Mouse (Mus musculus) midbrain, postnatal 0 days (tissue): ENCODE data around the gene Parn. TPM values are rescaled to one million over a fixed set of nuclear protein-coding genes. Genes with fewer than 3 reads are reported as not detected.
A peak's percentile ranks its signal among the peaks of the same experiment; 100 is the strongest.
"Not testable (repeated sequence)": the region's sequence is repeated elsewhere in the genome, so short reads cannot be mapped to it uniquely, and the experiment has no call there.

Source experiments
- ATAC-seq: fragments of 200-750 bp; cut with Nextera tagmentation; 2 replicates; pipeline ENCODE4 v1.8.0; 2017; ENCODE audit warnings: moderate number of reproducible peaks, mild to moderate bottlenecking, moderate TSS enrichment, moderate library complexity; ENCODE audit not compliant: low FRiP score
- DNase-seq: peaks from one replicate; pipeline ENCODE4 v3.0.0-alpha.2; 2015; ENCODE audit warnings: low spot score
- H3K27ac ChIP-seq: fragments of 300-500 bp; sonication (generic); 2 replicates; pipeline ENCODE4 v1.5.1; 2014; ENCODE audit warnings: low read depth, mild to moderate bottlenecking, low read length, mixed read lengths
- H3K27me3 ChIP-seq: fragments of 300-500 bp; sonication (generic); 2 replicates; pipeline ENCODE4 v1.6.1; 2014; ENCODE audit warnings: low read length, control low read depth, mixed read lengths; ENCODE audit not compliant: insufficient read depth
- H3K36me3 ChIP-seq: fragments of 300-500 bp; sonication (generic); 2 replicates; pipeline ENCODE4 v1.6.1; 2014; ENCODE audit warnings: low read length, control low read depth, mixed read lengths; ENCODE audit not compliant: insufficient read depth
- H3K4me1 ChIP-seq: fragments of 300-500 bp; sonication (generic); 2 replicates; pipeline ENCODE4 v1.6.1; 2014; ENCODE audit warnings: mild to moderate bottlenecking, control low read depth, antibody characterized with exemption, low read length, mixed read lengths; ENCODE audit not compliant: insufficient read depth
- H3K4me2 ChIP-seq: fragments of 300-500 bp; sonication (generic); 2 replicates; pipeline ENCODE4 v1.6.1; 2014; ENCODE audit warnings: low read depth, mild to moderate bottlenecking, low read length, mixed read lengths; ENCODE audit not compliant: poor library complexity, severe bottlenecking
- H3K4me3 ChIP-seq: fragments of 300-500 bp; sonication (generic); 2 replicates; pipeline ENCODE4 v1.5.1; 2014; ENCODE audit warnings: low read depth, mild to moderate bottlenecking, low read length, moderate library complexity
- H3K9ac ChIP-seq: fragments of 300-500 bp; sonication (generic); replicated peaks from 2 replicates; pipeline ENCODE4 v1.6.1; 2014; ENCODE audit warnings: mild to moderate bottlenecking, low read length, moderate library complexity, mixed read lengths; ENCODE audit not compliant: poor library complexity, severe bottlenecking
- H3K9me3 ChIP-seq: fragments of 300-500 bp; sonication (generic); 2 replicates; pipeline ENCODE4 v1.6.1; 2016; ENCODE audit warnings: low read length, control low read depth
- CTCF ChIP-seq: IDR thresholded peaks from 2 replicates; pipeline ENCODE4 v1.5.1; 2016; ENCODE audit warnings: antibody characterized with exemption, mild to moderate bottlenecking
- WGBS: fragments of 180-500 bp; shearing (Covaris S2); extraction: QIAGEN DNeasy Blood & Tissue Kit; methylation state at CpG from one replicate; pipeline ENCODE4 v1.1.7; 2014; 5-methylcytosine and 5-hydroxymethylcytosine counted together
- polyA plus RNA-seq: library from polyadenylated mRNA; unstranded; fragments of >200 nt; fragmentation: Nextera tagmentation; extraction: Ambion mirVana; gene quantifications from 2 replicates; pipeline ENCODE4 v1.2.1, GENCODE M21; 2015
- total RNA-seq: library from RNA; depleted of rRNA; stranded (reverse); fragments of >200 nt; gene quantifications from 2 replicates; pipeline ENCODE4 v1.2.3, GENCODE M21; 2014

Gene Parn
- total and polyA plus RNA-seq, 2 experiments from 2014 or later = 11.8 to 28.0 TPM

GRCm38 (mm10) chr16:13640064-13640463 lies 27.9 kb downstream of the Parn start:
- ATAC-seq (no peak), DNase-seq (no peak)
- peak; percentile 53 for TF ChIP-seq CTCF
- Histone ChIP-seq H3K9me3 (no peaks in the 10 kb centered on the region), H3K36me3 (0 out of 2 replicates have a peak, but pooled peaks cover 4% of the 10 kb centered on the region), H3K27me3 (no peaks in the 10 kb centered on the region), H3K4me1 (no peaks in the 10 kb centered on the region), H3K27ac (no peak overlapping the region), H3K9ac (no peak overlapping the region), H3K4me2 (no peak overlapping the region), H3K4me3 (no peak overlapping the region)
- 76% methylated on average over 7 of the region's 7 CpGs for WGBS

GRCm38 (mm10) chr16:13639508-13639907 lies 28.5 kb downstream of the Parn start:
- no peaks in the 10 kb centered on the region for H3K27me3 ChIP-seq
- no peak for DNase-seq
- H3K36me3 ChIP-seq = 0 out of 2 replicates have a peak, but pooled peaks cover 4% of the 10 kb centered on the region
- no peak for ATAC-seq
- H3K27ac ChIP-seq = no peak overlapping the region
- 87% methylated on average over 5 of the region's 5 CpGs for WGBS
- TF ChIP-seq CTCF = no peak
- no peak overlapping the region for H3K4me2 ChIP-seq
- H3K4me3 ChIP-seq = no peak overlapping the region
- H3K9ac ChIP-seq = no peak overlapping the region
- H3K4me1 ChIP-seq = no peaks in the 10 kb centered on the region
- H3K9me3 ChIP-seq = no peaks in the 10 kb centered on the region

- H3K27ac ChIP-seq, H3K9me3 ChIP-seq, ATAC-seq, H3K36me3 ChIP-seq, H3K9ac ChIP-seq, DNase-seq, H3K27me3 ChIP-seq, H3K4me1 ChIP-seq, H3K4me2 ChIP-seq, H3K4me3 ChIP-seq: not testable (repeated sequence)
- TF ChIP-seq CTCF = peak; percentile 58
- 40% methylated on average over 2 of the region's 2 CpGs for WGBS
Measured at GRCm38 (mm10) chr16:13638198-13638597, 29.8 kb downstream of the Parn start.

GRCm38 (mm10) chr16:13628345-13628744 lies 39.6 kb downstream of the Parn start:
- Histone ChIP-seq H3K9ac (no peak overlapping the region), H3K4me3 (no peak overlapping the region), H3K9me3 (no peaks in the 10 kb centered on the region), H3K36me3 (peaks cover 20% of the 10 kb centered on the region), H3K27ac (no peak overlapping the region), H3K27me3 (no peaks in the 10 kb centered on the region), H3K4me2 (no peak overlapping the region), H3K4me1 (no peaks in the 10 kb centered on the region)
- DNase-seq (peak; percentile 37), ATAC-seq (no peak)
- 46% methylated on average over 5 of the region's 5 CpGs for WGBS
- TF ChIP-seq CTCF = peak; percentile 71

- TF ChIP-seq CTCF = no peak
- Histone ChIP-seq H3K27ac (no peak overlapping the region), H3K27me3 (no peaks in the 10 kb centered on the region), H3K4me3 (no peak overlapping the region), H3K4me2 (no peak overlapping the region), H3K9me3 (no peaks in the 10 kb centered on the region), H3K9ac (no peak overlapping the region), H3K4me1 (no peaks in the 10 kb centered on the region), H3K36me3 (peaks cover 19% of the 10 kb centered on the region)
- DNase-seq (no peak), ATAC-seq (no peak)
- WGBS = 90% methylated on average over 3 of the region's 3 CpGs
Measured at GRCm38 (mm10) chr16:13621745-13622507, 46.0 kb downstream of the Parn start.

GRCm38 (mm10) chr16:13620194-13620593 lies 47.8 kb downstream of the Parn start:
- H3K9me3 ChIP-seq = no peaks in the 10 kb centered on the region
- no peak overlapping the region for H3K4me2 ChIP-seq
- no peak overlapping the region for H3K27ac ChIP-seq
- peaks cover 11% of the 10 kb centered on the region for H3K36me3 ChIP-seq
- ATAC-seq = no peak
- H3K27me3 ChIP-seq = no peaks in the 10 kb centered on the region
- TF ChIP-seq CTCF = no peak
- no peak overlapping the region for H3K9ac ChIP-seq
- H3K4me1 ChIP-seq = no peaks in the 10 kb centered on the region
- H3K4me3 ChIP-seq = no peak overlapping the region
- WGBS = 97% methylated on average over 3 of the region's 3 CpGs
- no peak for DNase-seq
